Mouse (Mus musculus) bone marrow, adult 2 months (tissue): ENCODE results near the gene Nutm1.

ENCODE experiments used
- CTCF ChIP-seq: fragments of 200-500 bp; IDR thresholded peaks from 2 replicates; pipeline ENCODE4 v1.5.1; 2011; ENCODE audit warnings: low read length, control low read depth; ENCODE audit not compliant: control insufficient read depth, insufficient read depth
- POLR2A ChIP-seq: fragments of 200-500 bp; IDR thresholded peaks from 2 replicates; pipeline ENCODE4 v1.6.1; 2011; ENCODE audit warnings: low read depth, mild to moderate bottlenecking, control low read depth, low read length, borderline replicate concordance; ENCODE audit not compliant: control insufficient read depth

GRCm38 (mm10) chr2:112239212-112239934, 19.7 kb downstream of the Nutm1 start, which contains the start of gene Lpcat4:
- peak; percentile 85 for TF ChIP-seq CTCF
- TF ChIP-seq POLR2A = peak; percentile 44; the same call in 1 of the 2 replicates
